Mouse (Mus musculus) brain, embryonic 14.5 days (tissue): ENCODE results near the gene Hist1h2ah. TPM values are rescaled to one million over a fixed set of nuclear protein-coding genes. Genes with fewer than 3 reads are reported as not detected.

Experiments
- DNase-seq: peaks from one replicate; pipeline ENCODE4 v3.0.0-alpha.2; 2011; ENCODE audit warnings: low read depth
- CTCF ChIP-seq: fragments of 200-500 bp; IDR thresholded peaks from 2 replicates; pipeline ENCODE4 v1.5.1; 2012; ENCODE audit warnings: inconsistent platforms, mild to moderate bottlenecking, moderate library complexity, borderline replicate concordance; ENCODE audit not compliant: insufficient read depth, insufficient read length; ENCODE audit errors: extremely low read depth
- POLR2A ChIP-seq: fragments of 200-500 bp; IDR thresholded peaks from 2 replicates; pipeline ENCODE4 v1.6.1; 2012; ENCODE audit warnings: mild to moderate bottlenecking, inconsistent platforms, borderline replicate concordance; ENCODE audit not compliant: poor library complexity, insufficient read depth, insufficient read length, severe bottlenecking; ENCODE audit errors: extremely low read depth
- polyA plus RNA-seq: library from polyadenylated mRNA; depleted of rRNA; stranded (reverse); fragments of >200 nt; gene quantifications from 2 replicates; pipeline ENCODE4 v1.2.3, GENCODE M21; 2012

Gene Hist1h2ah
- polyA plus RNA-seq, 1 experiment = 13.4 TPM

GRCm38 (mm10) chr13:22020901-22021339 is 14.4 kb downstream of the Hist1h2ah start:
- DNase-seq = peak; percentile 72
- TF ChIP-seq POLR2A = no peak
- TF ChIP-seq CTCF = no peak

- TF ChIP-seq POLR2A (no peak), CTCF (no peak)
- DNase-seq = no peak
Measured at GRCm38 (mm10) chr13:22019934-22020835, 15.2 kb downstream of the Hist1h2ah start.

- DNase-seq = peak; percentile 77
- no peak for TF ChIP-seq CTCF
- no peak for TF ChIP-seq POLR2A
Measured at GRCm38 (mm10) chr13:22015479-22016450, 19.6 kb downstream of the Hist1h2ah start.

- TF ChIP-seq POLR2A (no peak), CTCF (no peak)
- DNase-seq = peak; percentile 47
Measured at GRCm38 (mm10) chr13:22014411-22014845, 20.9 kb downstream of the Hist1h2ah start.

- no peak for TF ChIP-seq POLR2A
- no peak for TF ChIP-seq CTCF
Measured at GRCm38 (mm10) chr13:22013716-22014115, 21.7 kb downstream of the Hist1h2ah start.

GRCm38 (mm10) chr13:22009642-22010041 is 25.7 kb downstream of the Hist1h2ah start, which contains the start of gene Prss16:
Prss16 (minus strand) TSS chr13:22009742.
- no peak for TF ChIP-seq CTCF
- TF ChIP-seq POLR2A = no peak
- DNase-seq = no peak

More at GRCm38 (mm10) chr13:22013716-22014115, 21.7 kb downstream of the Hist1h2ah start:
- DNase-seq = peak; percentile 51

GRCm38 (mm10) chr13:22008707-22009106 is 26.7 kb downstream of the Hist1h2ah start:
- TF ChIP-seq POLR2A = no peak
- TF ChIP-seq CTCF = no peak
- no peak for DNase-seq

GRCm38 (mm10) chr13:22007872-22008271 is 27.5 kb downstream of the Hist1h2ah start:
- TF ChIP-seq POLR2A (no peak), CTCF (no peak)
- DNase-seq = no peak

GRCm38 (mm10) chr13:22007121-22007510 is 28.3 kb downstream of the Hist1h2ah start:
- TF ChIP-seq POLR2A (no peak), CTCF (no peak)
- no peak for DNase-seq

GRCm38 (mm10) chr13:22006334-22007120 is 28.8 kb downstream of the Hist1h2ah start:
- peak; percentile 58 for DNase-seq
- TF ChIP-seq POLR2A (no peak), CTCF (no peak)

GRCm38 (mm10) chr13:22005605-22006333 is 29.6 kb downstream of the Hist1h2ah start:
- DNase-seq = peak; percentile 78
- no peak for TF ChIP-seq CTCF
- TF ChIP-seq POLR2A = no peak
